Mouse (Mus musculus) spleen, adult 18-20 months (tissue): Measurements from ENCODE around the gene Mapk8ip2.

Source experiments
- DNase-seq, 2 experiments: peaks; one replicate each; pipeline ENCODE4 v3.0.0; 2022; ENCODE audit warnings: mixed read lengths in 2 of 2

Mapk8ip2 gene

DNA sequence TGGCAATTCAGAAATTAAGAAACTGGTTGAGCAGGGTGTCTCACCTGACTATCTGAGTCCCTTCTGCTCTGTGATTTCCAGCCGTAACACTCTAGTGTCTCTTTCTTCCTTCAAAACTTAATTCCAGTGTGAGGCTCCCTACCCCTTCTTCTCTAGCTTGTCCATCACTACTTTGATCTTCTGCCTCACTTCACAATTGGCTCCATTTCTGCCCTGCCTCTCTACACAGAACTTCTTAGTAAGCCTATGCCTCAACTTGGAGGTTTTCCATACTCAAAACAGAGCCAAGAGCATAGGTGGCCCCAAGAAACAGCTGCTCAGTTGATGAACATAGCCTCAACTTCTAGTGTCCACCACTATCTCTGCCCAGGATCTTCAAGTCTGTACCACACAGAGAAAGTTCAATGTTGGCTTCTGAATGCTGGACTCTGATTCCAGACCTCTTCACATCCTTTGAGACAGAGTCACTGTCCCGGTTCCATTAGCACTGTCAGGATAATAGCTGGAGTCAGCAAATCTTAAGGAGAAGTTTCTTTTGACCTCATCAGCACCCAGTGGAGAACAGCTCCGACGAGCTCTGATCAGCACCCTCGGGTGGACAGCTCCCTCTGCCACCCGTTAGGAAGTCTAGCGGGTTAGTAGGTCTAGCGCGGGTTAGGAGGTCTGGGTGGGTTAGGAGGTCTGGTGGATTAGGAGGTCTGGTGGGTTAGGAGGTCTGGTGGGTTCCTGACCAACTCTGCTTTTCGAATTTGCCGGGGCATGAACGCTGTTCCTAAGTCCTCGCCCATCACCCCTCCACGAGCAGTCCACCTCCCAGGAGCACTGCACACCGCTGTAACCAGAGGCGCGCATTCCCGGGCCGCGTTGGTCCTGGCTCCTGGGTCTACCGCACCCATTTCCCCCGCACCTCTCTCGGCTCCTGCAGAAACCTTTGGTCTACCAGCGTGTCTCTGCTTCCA is 528 bp upstream of the Mapk8ip2 start:
- DNase-seq = peak in 1 of 2 experiments; percentile 52

DNA sequence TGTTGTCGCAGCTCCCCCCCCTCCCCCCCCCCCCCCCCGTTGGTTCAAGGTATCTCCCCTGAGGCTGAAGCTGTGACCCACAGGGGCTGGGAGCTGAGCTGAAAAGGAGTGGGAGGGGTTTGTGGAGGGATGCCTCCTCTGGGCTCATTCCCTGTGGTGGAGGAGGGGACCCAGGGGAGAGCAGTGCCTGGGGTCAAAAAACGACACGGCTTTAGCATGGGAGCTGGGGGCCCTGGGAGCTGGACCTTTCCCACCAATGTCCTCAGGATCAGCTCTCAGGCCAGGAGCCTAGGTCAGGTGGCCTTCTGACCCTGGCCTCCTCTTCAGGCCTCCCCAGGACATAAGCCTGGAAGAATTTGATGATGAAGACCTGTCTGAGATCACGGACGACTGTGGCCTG is 1.1 kb downstream of the Mapk8ip2 start:
- no peak for DNase-seq

DNA sequence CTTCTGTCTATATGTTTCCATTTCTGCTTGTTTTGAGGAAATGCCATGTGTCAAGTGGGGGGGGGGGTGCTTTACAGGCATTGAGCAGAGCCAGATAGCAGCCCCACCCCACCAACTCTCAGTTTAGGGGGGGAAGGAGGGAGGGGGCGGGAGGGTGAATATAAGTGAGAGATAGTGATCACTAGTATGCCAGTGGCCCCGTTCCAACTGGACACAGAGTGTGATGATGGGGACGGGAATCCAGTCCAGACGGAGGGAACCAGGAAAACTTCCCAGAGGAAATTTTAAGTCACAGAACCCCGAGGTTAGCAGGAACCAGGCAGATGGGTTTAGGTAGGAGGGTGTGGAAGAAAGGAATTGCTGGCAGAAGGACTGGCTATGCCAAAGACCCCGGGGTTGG is 1.9 kb downstream of the Mapk8ip2 start:
- no peak for DNase-seq

DNA sequence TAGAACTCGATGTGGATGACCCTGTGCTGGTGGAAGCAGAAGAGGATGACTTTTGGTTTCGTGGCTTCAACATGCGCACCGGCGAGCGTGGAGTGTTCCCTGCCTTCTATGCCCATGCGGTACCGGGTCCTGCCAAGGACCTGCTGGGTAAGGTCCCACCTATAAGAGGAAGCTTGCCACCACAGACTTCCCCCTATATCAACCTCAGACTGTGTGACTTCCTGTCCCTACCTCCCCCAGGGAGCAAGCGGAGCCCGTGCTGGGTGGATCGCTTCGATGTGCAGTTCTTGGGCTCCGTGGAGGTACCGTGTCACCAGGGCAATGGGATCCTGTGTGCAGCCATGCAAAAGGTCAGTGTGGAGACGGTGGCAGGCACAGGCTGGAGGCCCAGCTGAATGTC is 5.2 kb downstream of the Mapk8ip2 start:
- peak in 1 of 2 experiments; percentile 23 for DNase-seq

DNA sequence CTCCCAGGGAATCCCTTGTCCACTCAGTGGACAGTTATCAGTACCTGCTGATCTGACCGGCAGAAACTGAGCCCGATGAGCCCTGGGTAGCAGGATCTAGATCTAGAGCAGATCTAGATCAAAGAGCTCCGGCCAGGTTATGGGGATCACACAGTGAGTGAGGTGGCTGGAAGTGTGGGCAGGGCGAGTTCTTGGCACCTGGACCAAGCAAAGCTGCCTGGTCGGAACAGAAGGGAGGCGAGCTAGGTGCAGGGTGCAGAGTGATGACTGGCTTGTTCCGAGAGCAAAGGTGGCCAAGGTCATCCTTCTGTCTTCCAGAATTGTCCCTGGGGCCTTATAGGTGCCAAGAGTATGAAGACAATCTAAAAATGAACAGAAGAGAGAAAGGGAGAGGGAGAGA is 6.1 kb downstream of the Mapk8ip2 start:
- no peak for DNase-seq

DNA sequence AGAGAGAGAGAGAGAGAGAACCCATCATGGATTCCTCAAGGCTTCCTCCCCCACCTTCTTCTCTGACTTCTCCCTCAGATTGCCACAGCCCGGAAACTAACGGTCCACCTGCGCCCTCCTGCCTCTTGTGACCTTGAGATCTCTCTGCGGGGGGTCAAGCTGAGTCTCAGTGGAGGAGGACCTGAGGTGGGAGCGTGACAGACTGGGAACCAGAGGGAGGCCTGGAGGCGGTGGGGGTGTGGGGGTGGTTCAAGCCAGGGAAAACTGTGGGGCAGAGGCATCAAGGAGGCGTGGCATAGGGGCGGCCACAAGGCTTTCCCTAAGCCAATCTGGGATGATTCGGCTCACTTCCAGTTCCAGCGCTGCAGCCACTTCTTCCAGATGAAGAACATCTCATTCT is 6.6 kb downstream of the Mapk8ip2 start:
- DNase-seq = no peak

DNA sequence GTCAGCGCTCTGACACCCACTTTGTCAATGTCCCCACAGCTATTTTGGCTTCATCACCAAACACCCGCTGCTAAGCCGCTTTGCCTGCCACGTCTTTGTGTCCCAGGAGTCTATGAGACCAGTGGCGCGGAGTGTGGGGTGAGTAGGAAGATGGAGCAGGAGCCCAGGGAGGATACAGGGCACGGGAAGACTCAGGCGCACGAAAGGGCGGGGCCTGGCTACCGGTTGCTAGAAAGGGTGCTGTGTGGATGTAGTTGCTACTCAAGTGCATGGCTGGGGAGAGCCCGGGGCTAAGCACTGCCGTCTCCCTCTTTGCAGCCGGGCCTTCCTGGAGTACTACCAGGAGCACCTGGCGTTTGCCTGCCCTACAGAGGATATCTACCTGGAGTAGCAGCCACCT is 7.6 kb downstream of the Mapk8ip2 start:
- DNase-seq = no peak

DNA sequence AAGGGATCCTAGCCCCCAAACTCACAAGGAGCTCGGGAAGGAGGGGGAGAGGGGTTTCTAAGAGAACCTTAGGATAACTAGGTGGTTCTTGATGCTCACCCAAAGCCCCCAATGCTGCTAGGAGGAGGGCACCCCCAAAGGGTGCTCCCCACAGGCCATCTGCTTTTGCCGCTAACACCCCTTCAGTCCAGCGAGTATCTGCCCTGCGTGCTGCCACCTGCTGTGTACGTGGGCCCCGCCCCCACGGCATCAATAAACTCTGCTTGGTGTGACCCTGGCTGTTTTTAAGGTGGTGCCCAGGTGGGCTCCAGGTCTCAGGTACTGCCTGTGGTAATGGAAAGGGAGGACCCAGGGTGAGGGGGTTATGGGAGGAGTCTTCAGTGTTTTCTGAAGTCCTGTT is 8.5 kb downstream of the Mapk8ip2 start:
- no peak for DNase-seq

DNA sequence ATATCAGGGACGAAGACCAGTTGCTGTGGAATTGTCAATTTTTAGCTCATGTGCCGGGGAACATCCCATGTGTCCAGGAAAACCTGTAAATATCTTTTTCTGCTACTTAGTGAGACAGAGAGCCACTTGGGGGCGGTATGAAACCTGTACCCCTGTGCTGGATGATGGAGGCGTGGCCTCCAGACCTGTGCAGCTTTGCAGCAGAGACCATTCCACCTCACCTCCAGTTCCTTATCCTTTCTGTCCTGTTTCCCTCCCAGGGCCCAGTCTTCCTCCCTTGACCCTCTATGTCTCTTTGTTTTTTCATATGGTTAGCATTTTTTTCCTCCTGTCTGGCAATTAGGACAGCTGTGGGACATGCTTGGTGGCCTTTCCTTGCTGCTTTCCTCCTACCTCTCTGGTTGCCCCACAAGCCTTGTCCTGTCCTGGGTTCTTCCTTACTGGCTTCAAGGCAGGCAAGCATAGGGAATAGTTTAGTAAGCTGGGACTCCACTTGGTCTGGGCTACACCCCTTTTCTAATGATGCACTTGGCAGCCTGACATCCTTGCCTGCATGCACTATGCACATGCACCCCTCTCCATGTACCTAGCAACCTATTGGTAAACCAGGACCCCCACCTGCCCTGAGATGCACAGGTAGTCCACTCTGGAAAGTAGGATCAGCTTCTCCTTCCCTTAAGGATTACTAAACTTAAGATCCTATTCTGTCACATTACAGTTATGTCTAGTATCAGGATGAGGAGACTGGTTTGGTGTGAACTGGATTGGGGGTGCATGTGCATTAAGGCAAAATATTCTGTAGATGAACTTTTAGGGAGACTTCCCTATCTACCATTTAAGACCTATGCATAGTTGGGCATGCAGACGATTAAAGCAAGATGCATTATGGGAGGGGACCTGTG is 9.9 kb downstream of the Mapk8ip2 start:
- DNase-seq = no peak

DNA sequence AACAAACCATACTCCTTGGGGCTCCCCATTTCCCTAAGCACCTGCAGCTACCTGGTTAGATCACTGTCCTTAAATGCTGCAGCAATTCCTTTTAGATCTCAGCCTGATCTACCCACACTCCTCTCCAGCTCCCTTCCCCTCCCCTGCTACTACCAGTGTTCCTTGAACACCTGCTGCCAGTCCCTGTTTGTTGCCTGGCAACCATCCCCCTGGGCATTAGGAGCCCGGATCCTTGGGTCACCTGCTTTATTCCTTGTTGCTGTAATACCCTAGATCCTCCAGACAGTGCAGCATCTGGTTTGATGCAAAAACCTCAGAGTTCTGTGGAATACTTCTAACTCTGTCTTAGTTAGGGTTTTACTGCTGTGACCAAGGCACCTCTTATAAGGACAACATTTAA is 11.3 kb downstream of the Mapk8ip2 start:
- no peak for DNase-seq

DNA sequence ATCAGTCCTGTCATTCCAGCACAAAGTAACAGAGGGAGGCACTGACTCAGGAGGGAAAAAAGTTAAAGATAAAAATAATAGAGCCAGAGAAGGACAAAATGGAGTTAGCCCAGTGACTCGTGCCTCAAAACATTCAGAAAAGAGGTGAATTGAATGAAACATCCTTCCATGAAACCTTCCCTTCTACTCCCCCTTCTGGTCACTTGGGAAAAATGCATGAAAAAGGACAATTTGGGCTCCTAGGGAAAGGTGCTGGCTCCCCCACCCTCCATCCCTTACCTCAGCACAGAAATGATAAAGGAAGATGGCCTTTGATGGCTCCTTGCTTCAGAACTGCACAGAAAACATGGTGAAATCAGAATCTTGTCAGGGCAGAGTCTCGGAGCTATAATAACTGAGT is 14.9 kb downstream of the Mapk8ip2 start:
- no peak for DNase-seq

DNA sequence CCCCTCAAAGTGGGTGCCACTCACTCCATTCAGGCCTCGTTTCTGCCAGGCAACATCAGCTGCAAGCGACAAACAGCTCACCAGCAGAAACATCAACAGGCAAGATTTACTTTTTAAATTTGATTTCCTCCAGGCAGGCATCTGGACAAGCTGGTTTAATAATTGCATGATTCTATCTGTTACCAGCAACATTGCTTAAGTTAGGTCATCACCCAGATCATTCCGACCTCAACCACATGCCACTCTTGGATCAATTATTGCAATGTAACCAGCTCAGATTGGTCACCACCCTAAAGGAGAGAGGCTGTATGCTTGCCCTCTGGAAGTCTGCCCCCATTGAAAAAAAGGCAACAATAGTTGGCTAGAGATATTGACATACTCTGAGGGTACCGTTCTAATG is 17.8 kb downstream of the Mapk8ip2 start:
- no peak for DNase-seq

DNA sequence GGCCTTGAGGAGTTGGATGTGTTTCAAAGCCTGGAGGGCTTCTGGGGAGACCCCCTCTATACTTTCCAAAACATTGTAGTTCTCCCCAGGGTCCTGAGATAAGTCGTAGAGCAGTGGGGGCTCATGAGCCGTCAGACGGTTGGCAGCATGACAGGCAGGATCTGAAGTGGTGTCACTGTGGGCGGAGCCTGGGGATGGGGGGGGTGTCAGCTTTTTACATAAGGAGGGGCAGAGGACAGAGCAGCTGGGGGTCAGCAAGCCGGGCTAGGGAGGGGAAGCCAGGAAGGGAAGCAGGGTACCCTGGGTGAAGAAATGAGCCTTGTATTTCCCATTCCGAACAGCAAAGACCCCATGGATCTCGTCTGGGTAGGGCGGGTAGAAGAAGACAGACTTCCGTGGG is 19.7 kb downstream of the Mapk8ip2 start:
- DNase-seq = no peak

DNA sequence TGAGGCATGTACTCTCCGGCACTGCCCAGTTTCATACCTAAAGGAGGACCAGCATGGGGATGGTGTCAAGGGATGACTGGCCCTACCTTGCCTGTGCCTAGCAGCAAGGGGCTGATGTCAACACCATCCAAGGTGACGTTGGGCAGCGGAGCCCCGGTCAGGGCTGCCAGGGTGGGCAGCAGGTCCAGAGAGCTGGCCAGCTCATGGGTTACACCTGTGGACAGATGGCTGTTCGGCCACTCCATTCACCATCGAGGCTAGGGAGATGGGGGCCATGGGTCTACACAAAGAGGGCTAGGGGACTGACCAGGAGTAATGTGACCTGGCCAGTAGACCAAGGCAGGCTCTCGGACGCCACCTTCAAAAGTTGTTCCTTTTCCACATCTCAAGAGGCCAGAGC is 20.2 kb downstream of the Mapk8ip2 start:
- DNase-seq = no peak

DNA sequence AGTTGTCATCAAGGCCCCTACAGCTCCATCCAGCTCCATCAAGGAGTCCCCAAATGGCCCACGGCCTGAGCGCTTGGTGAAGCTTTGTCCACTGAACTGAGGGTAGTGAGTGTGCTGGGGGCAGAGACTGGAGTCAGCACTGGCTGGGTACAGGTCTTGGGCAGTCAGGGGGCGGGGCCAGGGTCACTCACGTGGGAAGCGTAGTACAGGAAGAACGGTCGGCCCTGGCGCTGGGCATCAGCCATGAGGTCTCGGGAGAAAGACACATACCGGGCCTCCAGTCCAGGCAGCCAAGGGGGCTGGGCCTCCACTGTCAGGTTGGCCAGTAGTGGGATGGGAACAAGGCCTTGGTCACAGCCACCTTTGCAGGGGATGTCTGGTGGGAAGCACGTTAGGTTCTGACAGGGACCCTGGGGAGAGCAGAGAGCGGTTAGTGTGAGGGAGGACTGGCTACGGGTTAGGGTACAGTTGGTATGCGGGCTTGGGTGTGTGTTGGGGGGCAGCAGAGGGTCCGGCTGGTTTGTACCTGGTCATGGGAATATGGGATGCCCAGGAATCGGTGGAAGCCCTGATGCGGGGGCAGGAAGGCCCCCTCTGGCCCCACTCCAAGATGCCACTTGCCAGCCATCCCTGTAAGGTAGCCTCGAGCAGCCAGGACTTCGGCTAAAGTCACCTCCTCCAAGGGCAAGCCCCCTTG is 21.0 kb downstream of the Mapk8ip2 start:
- DNase-seq = no peak

DNA sequence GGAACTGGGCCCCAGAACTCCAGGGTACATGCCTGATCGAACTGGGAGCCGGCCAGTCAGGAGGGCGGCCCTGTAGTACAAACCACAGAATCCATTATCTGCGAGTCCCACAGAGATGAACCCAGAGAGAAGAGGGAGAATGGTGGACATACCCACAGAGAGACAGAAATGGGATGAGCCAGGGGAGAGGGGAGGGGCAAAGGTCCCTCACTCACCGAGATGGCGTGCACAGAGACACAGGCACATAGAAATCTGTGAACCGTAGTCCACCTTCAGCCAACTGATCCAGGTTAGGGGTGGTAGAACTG is 21.5 kb downstream of the Mapk8ip2 start:
- DNase-seq = no peak

DNA sequence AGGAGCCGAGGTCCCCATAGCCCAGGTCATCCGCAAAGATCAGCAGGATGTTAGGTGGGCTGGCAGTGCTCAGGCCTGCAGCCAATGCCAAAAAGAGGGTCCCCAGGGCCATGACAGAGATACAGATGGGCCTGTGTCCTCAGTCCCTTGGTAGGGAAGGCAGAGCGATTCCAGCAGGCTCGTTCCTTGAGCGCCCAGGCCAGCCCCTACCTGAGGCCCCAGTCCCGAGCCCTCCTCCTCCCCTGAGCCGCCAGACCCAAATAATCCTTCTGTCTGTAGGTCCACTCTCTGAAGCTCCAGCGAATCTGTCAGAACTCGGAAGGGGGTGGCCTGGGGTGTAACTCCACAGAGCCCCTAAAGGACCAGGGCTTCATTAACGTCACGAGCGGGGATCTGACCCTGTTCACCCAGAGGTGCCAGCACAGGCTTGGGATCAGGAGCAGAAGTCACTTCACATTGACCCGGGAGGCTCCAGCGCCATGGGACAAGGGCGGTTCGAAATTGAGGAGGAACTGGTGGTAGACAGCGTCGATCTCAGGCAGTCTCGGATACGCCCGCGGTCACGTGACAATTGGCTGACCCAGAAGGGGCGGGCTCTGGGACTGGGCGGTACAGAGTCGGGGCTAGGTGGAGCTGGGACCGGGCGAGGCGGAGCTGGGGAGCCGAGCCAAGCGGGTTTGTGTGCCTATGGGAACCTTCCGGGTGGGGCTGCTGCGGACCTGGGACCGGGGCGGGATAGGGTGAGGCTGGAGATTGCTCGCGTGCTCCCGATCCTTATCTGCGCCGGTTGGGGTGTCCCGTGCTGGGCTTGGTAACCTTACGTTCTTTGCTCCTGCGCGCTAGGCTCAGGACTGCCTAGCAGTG is 22.1 kb downstream of the Mapk8ip2 start:
- peak; percentile 89 to 90 for DNase-seq

DNA sequence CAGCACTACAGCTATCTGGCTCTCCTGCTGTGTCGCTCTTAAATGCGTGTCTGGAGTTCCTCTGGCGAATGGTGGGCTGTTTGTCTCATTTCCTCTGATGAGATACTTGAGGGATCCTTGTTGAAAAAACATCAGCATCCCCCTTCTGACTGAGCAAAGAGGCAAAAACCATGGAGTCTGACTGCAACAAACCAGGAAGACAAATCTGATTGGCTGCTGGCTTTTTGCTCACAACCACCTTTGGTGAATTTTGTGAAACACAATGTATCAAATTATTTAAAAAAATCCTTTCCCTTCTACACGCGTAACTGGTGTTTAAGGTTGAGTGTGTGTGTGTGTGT is 22.7 kb downstream of the Mapk8ip2 start:
- DNase-seq = no peak

DNA sequence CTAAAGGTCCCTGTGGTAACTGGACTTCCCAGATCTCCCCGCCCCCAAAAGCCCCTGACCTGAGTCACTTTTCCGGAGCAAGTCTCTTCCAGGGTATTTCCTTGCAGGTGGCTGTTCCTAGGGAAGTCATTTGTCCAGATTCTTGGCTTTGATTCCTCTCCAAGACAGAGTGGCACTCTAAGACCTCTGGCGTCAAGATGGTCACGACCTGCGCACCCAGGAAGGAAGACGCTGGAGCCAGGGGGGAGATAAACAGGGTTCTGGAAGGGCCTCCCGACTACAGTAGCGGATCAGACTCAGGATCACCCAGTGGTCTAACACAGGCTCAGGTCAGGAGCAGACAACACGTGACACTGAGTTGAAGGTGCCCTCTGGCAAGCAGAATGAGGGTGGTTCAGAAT is 23.4 kb downstream of the Mapk8ip2 start, which contains the start of gene Arsa:
TSS of gene Arsa (minus strand) at position 335 of the 401 bp plus-strand sequence.
- no peak for DNase-seq

DNA sequence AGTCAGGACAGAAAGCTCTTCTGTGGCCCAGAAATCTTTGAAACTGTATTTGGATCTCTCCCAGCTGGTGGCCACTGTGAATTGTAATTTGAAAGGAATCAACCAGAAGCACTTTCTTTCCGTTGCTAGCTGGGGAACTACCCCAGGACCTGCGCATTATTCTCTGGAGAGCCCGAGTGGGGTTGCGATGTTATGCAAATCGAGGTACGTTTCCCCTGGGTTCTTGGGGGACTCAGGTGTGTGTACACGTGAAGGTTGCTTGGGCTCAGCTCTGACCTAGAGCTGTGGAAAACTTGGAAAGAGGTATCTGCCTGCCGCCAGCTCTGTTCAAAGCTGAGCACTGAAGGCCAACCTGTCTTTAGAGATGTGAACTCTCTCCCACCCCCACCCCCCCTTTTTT is 24.1 kb downstream of the Mapk8ip2 start:
- no peak for DNase-seq

DNA sequence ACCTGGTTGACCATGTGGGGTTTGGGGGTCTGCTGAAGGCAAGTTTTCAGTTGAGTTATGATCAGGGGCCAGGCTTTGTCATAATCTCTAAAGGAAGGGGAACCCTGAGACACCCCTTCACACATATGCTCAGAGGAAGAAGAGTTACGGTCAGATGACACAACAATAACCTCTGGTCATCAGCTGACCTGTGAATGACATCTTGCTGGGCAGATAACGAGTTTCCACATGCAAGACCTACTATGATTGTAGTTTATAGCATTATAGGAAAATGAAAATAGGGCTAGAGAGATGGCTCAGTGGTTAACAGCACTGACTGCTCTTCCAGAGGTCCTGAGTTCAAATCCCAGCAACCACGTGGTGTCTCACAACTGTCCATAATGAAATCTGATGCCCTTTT is 24.9 kb downstream of the Mapk8ip2 start:
- no peak for DNase-seq

DNA sequence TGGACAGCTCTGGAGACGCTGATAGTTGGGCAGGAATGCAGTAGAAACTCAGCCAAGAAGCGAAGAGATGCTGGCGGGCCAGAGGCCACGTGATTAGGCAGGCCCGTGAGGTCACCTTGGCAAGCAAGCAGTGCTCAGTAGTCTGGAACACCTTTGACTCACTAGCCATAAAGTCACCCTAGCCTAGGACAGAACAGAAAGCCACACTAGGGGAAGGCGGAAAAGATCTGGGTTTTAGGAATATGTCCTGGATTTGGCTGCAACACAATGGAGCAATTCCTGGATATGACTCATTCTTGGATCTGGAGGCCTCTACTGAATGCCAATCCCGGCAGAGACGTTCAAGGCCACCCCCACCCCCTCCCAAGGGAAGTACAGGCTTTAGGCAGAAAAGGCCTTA is 26.9 kb downstream of the Mapk8ip2 start:
- no peak for DNase-seq
